Mouse (Mus musculus) embryonic facial prominence, embryonic 15.5 days (tissue): ENCODE data around the gene 9430097D07Rik. TPM values are rescaled to one million over a fixed set of nuclear protein-coding genes. Genes with fewer than 3 reads are reported as not detected.

Experiments used
- ATAC-seq: fragments of 200-750 bp; cut with Nextera tagmentation; 2 replicates; pipeline ENCODE4 v1.8.0; 2017; ENCODE audit warnings: low read depth, moderate TSS enrichment; ENCODE audit not compliant: insufficient number of reproducible peaks, low FRiP score, low TSS enrichment
- H3K27ac ChIP-seq: fragments of 300-500 bp; sonication (generic); replicated peaks from 2 replicates; pipeline ENCODE4 v1.5.1; 2015; ENCODE audit warnings: mild to moderate bottlenecking, inconsistent platforms
- H3K27me3 ChIP-seq: fragments of 300-500 bp; sonication (generic); 2 replicates; pipeline ENCODE4 v1.6.1; 2015; ENCODE audit warnings: inconsistent platforms
- H3K36me3 ChIP-seq: fragments of 300-500 bp; sonication (generic); 2 replicates; pipeline ENCODE4 v1.6.1; 2015; ENCODE audit warnings: mild to moderate bottlenecking, inconsistent platforms
- H3K4me1 ChIP-seq: fragments of 300-500 bp; sonication (generic); 2 replicates; pipeline ENCODE4 v1.6.1; 2015; ENCODE audit warnings: inconsistent platforms
- H3K4me2 ChIP-seq: fragments of 300-500 bp; sonication (generic); replicated peaks from 2 replicates; pipeline ENCODE4 v1.6.1; 2015; ENCODE audit warnings: mild to moderate bottlenecking, inconsistent platforms
- H3K4me3 ChIP-seq: fragments of 300-500 bp; sonication (generic); replicated peaks from 2 replicates; pipeline ENCODE4 v1.5.1; 2015; ENCODE audit warnings: mild to moderate bottlenecking, inconsistent platforms
- H3K9ac ChIP-seq: fragments of 300-500 bp; sonication (generic); 2 replicates; pipeline ENCODE4 v1.6.1; 2015; ENCODE audit warnings: inconsistent platforms
- H3K9me3 ChIP-seq: fragments of 300-500 bp; sonication (generic); replicated peaks from 2 replicates; pipeline ENCODE4 v1.6.1; 2016; ENCODE audit warnings: inconsistent platforms
- WGBS: fragments of 180-500 bp; shearing (Covaris S2); methylation state at CpG from one replicate; pipeline ENCODE4 v1.1.7; 2015; 5-methylcytosine and 5-hydroxymethylcytosine counted together
- polyA plus RNA-seq: library from polyadenylated mRNA; unstranded; fragments of >200 nt; fragmentation: Nextera tagmentation; extraction: Ambion mirVana; gene quantifications from 2 replicates; pipeline ENCODE4 v1.2.1, GENCODE M21; 2015

9430097D07Rik gene
- polyA plus RNA-seq, 1 experiment from 2014 or later: 0.11 TPM

GRCm38 (mm10) chr2:32533163-32533562 lies 42.3 kb downstream of the 9430097D07Rik start:
- Histone ChIP-seq H3K4me3 (no peak overlapping the region), H3K27me3 (no peaks in the 10 kb centered on the region), H3K4me2 (no peak overlapping the region), H3K9me3 (no peaks in the 10 kb centered on the region), H3K4me1 (peaks cover 37% of the 10 kb centered on the region), H3K9ac (no peak overlapping the region), H3K36me3 (no peaks in the 10 kb centered on the region), H3K27ac (no peak overlapping the region)
- WGBS: 80% methylated on average over 2 of the region's 2 CpGs
- ATAC-seq: no peak

GRCm38 (mm10) chr2:32530479-32530878 lies 45.0 kb downstream of the 9430097D07Rik start:
- ATAC-seq: no peak
- H3K4me1 ChIP-seq: peaks cover 15% of the 10 kb centered on the region
- no peaks in the 10 kb centered on the region for H3K27me3 ChIP-seq
- no peaks in the 10 kb centered on the region for H3K36me3 ChIP-seq
- no peaks in the 10 kb centered on the region for H3K9me3 ChIP-seq
- no peak overlapping the region for H3K27ac ChIP-seq
- H3K4me3 ChIP-seq: no peak overlapping the region
- H3K4me2 ChIP-seq: no peak overlapping the region
- no peak overlapping the region for H3K9ac ChIP-seq
- 78% methylated on average over 2 of the region's 2 CpGs for WGBS

GRCm38 (mm10) chr2:32528326-32528725 lies 47.2 kb downstream of the 9430097D07Rik start:
- 92% methylated on average over 1 of the region's 1 CpGs for WGBS
- ATAC-seq: no peak
- Histone ChIP-seq H3K9ac (no peak overlapping the region), H3K4me1 (peaks cover 2% of the 10 kb centered on the region; the same call in 1 of the 2 replicates), H3K27ac (no peak overlapping the region), H3K4me3 (no peak overlapping the region), H3K27me3 (no peaks in the 10 kb centered on the region), H3K4me2 (no peak overlapping the region), H3K36me3 (no peaks in the 10 kb centered on the region), H3K9me3 (no peaks in the 10 kb centered on the region)

GRCm38 (mm10) chr2:32527468-32527966 lies 48.0 kb downstream of the 9430097D07Rik start:
- 77% methylated on average over 14 of the region's 14 CpGs for WGBS
- no peak; the same call in 1 of the 2 replicates for ATAC-seq
- no peaks in the 10 kb centered on the region for H3K4me1 ChIP-seq
- H3K36me3 ChIP-seq: no peaks in the 10 kb centered on the region
- no peak overlapping the region for H3K4me2 ChIP-seq
- no peaks in the 10 kb centered on the region for H3K9me3 ChIP-seq
- H3K9ac ChIP-seq: no peak overlapping the region
- no peak overlapping the region for H3K27ac ChIP-seq
- no peak overlapping the region for H3K4me3 ChIP-seq
- no peaks in the 10 kb centered on the region for H3K27me3 ChIP-seq

- no peak overlapping the region for H3K4me3 ChIP-seq
- no peaks in the 10 kb centered on the region for H3K36me3 ChIP-seq
- H3K27ac ChIP-seq: no peak overlapping the region
- WGBS: 85% methylated on average over 12 of the region's 12 CpGs
- no peaks in the 10 kb centered on the region for H3K9me3 ChIP-seq
- H3K4me1 ChIP-seq: no peaks in the 10 kb centered on the region
- H3K27me3 ChIP-seq: no peaks in the 10 kb centered on the region
- H3K4me2 ChIP-seq: no peak overlapping the region
- no peak for ATAC-seq
- H3K9ac ChIP-seq: no peak overlapping the region
Measured at GRCm38 (mm10) chr2:32525816-32526215, 49.7 kb downstream of the 9430097D07Rik start.

GRCm38 (mm10) chr2:32524536-32525031 lies 50.9 kb downstream of the 9430097D07Rik start:
- no peak for ATAC-seq
- 88% methylated on average over 13 of the region's 13 CpGs for WGBS

More at GRCm38 (mm10) chr2:32524536-32525031, 50.9 kb downstream of the 9430097D07Rik start:
- Histone ChIP-seq H3K4me2 (no peak overlapping the region), H3K4me3 (no peak overlapping the region), H3K4me1 (no peaks in the 10 kb centered on the region), H3K9ac (no peak overlapping the region), H3K36me3 (no peaks in the 10 kb centered on the region), H3K9me3 (no peaks in the 10 kb centered on the region), H3K27ac (no peak overlapping the region), H3K27me3 (no peaks in the 10 kb centered on the region)

Other genes with a start within 250 kb of the 9430097D07Rik start
- 54.6 and 57.3 TPM in 2 replicates for gene Ciz1, start 223.4 kb downstream of the 9430097D07Rik start, polyA plus RNA-seq
- gene Dnm1, start 222.3 kb downstream of the 9430097D07Rik start, polyA plus RNA-seq: 30.7 and 31.5 TPM in 2 replicates
- 71.6 and 71.9 TPM in 2 replicates for gene 1110008P14Rik, start 193.7 kb downstream of the 9430097D07Rik start, polyA plus RNA-seq
- gene Lcn2, start 187.4 kb downstream of the 9430097D07Rik start, polyA plus RNA-seq: 5.6 and 6.5 TPM in 2 replicates
- gene Ptges2, start 179.8 kb downstream of the 9430097D07Rik start, polyA plus RNA-seq: 28.3 and 29.8 TPM in 2 replicates
- gene Naif1, start 125.2 kb downstream of the 9430097D07Rik start, polyA plus RNA-seq: 6.2 and 6.5 TPM in 2 replicates
- gene Slc25a25, start 124.2 kb downstream of the 9430097D07Rik start, polyA plus RNA-seq: 20.8 and 22.1 TPM in 2 replicates
- 19.5 and 21.0 TPM in 2 replicates for gene Fam102a, start 40.4 kb downstream of the 9430097D07Rik start, polyA plus RNA-seq
- gene Dpm2, start 4.8 kb downstream of the 9430097D07Rik start, polyA plus RNA-seq: 113 and 119 TPM in 2 replicates
- 0.53 and 0.94 TPM in 2 replicates for gene Pip5kl1, start 887 bp downstream of the 9430097D07Rik start, polyA plus RNA-seq
- gene St6galnac4, start 11.4 kb upstream of the 9430097D07Rik start, polyA plus RNA-seq: 34.8 and 36.5 TPM in 2 replicates
- 26.9 and 27.7 TPM in 2 replicates for gene St6galnac6, start 24.0 kb upstream of the 9430097D07Rik start, polyA plus RNA-seq
- 67.9 and 83.8 TPM in 2 replicates for gene Ak1, start 46.1 kb upstream of the 9430097D07Rik start, polyA plus RNA-seq
- 83.8 and 86.3 TPM in 2 replicates for gene Eng, start 70.9 kb upstream of the 9430097D07Rik start, polyA plus RNA-seq
- gene Fpgs, start 128.5 kb upstream of the 9430097D07Rik start, polyA plus RNA-seq: 31.6 and 33.2 TPM in 2 replicates
- 105 and 106 TPM in 2 replicates for gene Cdk9, start 137.4 kb upstream of the 9430097D07Rik start, polyA plus RNA-seq
- 27.3 and 27.6 TPM in 2 replicates for gene Sh2d3c, start 145.4 kb upstream of the 9430097D07Rik start, polyA plus RNA-seq
- gene 6330409D20Rik, start 165.3 kb upstream of the 9430097D07Rik start, polyA plus RNA-seq: 0.32 and 0.42 TPM in 2 replicates
- 69.0 and 71.3 TPM in 2 replicates for gene Tor2a, start 181.6 kb upstream of the 9430097D07Rik start, polyA plus RNA-seq
- 0.87 and 1.6 TPM in 2 replicates for gene Ttc16, start 199.9 kb upstream of the 9430097D07Rik start, polyA plus RNA-seq
- 6.7 and 7.0 TPM in 2 replicates for gene Ptrh1, start 200.1 kb upstream of the 9430097D07Rik start, polyA plus RNA-seq
- gene Cfap157, start 208.7 kb upstream of the 9430097D07Rik start, polyA plus RNA-seq: 2.1 and 3.4 TPM in 2 replicates